Mouse (Mus musculus) MN1 (cell line): ENCODE measurements around the gene Gm3173.
A peak's percentile ranks its signal among the peaks of the same experiment; 100 is the strongest.
"Not testable (repeated sequence)": the region's sequence is repeated elsewhere in the genome, so short reads cannot be mapped to it uniquely, and the experiment has no call there.

ENCODE experiments used
- DNase-seq: peaks from one replicate; pipeline ENCODE4 v3.0.0-alpha.2; 2016; ENCODE audit warnings: low spot score

The Gm3173 gene

GRCm38 (mm10) chr14:4430692-4431091, at the start of gene Gm3173:
TSS of gene Gm3173 (plus strand) at chr14:4430992.
- not testable (repeated sequence) for DNase-seq

- not testable (repeated sequence) for DNase-seq
Measured at GRCm38 (mm10) chr14:4385606-4386005, 45.2 kb upstream of the Gm3173 start.

- DNase-seq, result not testable (repeated sequence)
Measured at GRCm38 (mm10) chr14:4392841-4393530, 37.8 kb upstream of the Gm3173 start.

GRCm38 (mm10) chr14:4397226-4397625, 33.6 kb upstream of the Gm3173 start, which contains the start of gene Gm3159:
TSS of gene Gm3159 (plus strand) at chr14:4397526.
- DNase-seq, result not testable (repeated sequence)

GRCm38 (mm10) chr14:4398624-4399023, 32.2 kb upstream of the Gm3173 start:
- not testable (repeated sequence) for DNase-seq

- DNase-seq, result not testable (repeated sequence)
Measured at GRCm38 (mm10) chr14:4400115-4400789, 30.5 kb upstream of the Gm3173 start.

- not testable (repeated sequence) for DNase-seq
Measured at GRCm38 (mm10) chr14:4401245-4401644, 29.5 kb upstream of the Gm3173 start.

GRCm38 (mm10) chr14:4403840-4404239, 27.0 kb upstream of the Gm3173 start:
- DNase-seq, result not testable (repeated sequence)

GRCm38 (mm10) chr14:4409939-4410338, 20.9 kb upstream of the Gm3173 start:
- not testable (repeated sequence) for DNase-seq

- peak; percentile 4 for DNase-seq
Measured at GRCm38 (mm10) chr14:4414965-4415835, 15.6 kb upstream of the Gm3173 start, which contains the start of gene Gm3164. TSS of gene Gm3164 (plus strand) at chr14:4415448.

- DNase-seq, result not testable (repeated sequence)
Measured at GRCm38 (mm10) chr14:4481445-4481844, 50.7 kb downstream of the Gm3173 start, which contains the start of gene Gm3182. TSS of gene Gm3182 (plus strand) at chr14:4481745.

- not testable (repeated sequence) for DNase-seq
Measured at GRCm38 (mm10) chr14:4499425-4499824, 68.6 kb downstream of the Gm3173 start.

- not testable (repeated sequence) for DNase-seq
Measured at GRCm38 (mm10) chr14:4555105-4555504, 124.3 kb downstream of the Gm3173 start, which contains the start of gene Gm3047. TSS of gene Gm3047 (plus strand) at chr14:4555405.
